Mouse (Mus musculus): ENCODE results near the gene Plet1. TPM values are rescaled to one million over a fixed set of nuclear protein-coding genes. Genes with fewer than 3 reads are reported as not detected.

Plet1 gene
- polyA plus RNA-seq, 1 experiment from 2014 or later: 0.39 TPM

GRCm38 (mm10) chr9:50533791-50534190, 39.5 kb downstream of the Plet1 start:
- no peak for ATAC-seq (ENCODE audit: low read depth)
- WGBS: 81% methylated on average over 3 of the region's 3 CpGs

GRCm38 (mm10) chr9:50535930-50536329, 41.6 kb downstream of the Plet1 start:
- ATAC-seq (ENCODE audit: low read depth): no peak

More at GRCm38 (mm10) chr9:50533791-50534190, 39.5 kb downstream of the Plet1 start:
- Histone ChIP-seq H3K9ac (replicated peaks; ENCODE audit: low read depth, low read length) (no peak overlapping the region), H3K4me2 (ENCODE audit: low read depth, low read length) (no peak overlapping the region), H3K9me3 (ENCODE audit: control insufficient read depth, low read length) (no peaks in the 10 kb centered on the region), H3K36me3 (ENCODE audit: control insufficient read depth, insufficient read depth, low read length) (no peaks in the 10 kb centered on the region), H3K27ac (ENCODE audit: low read depth, low read length) (no peak overlapping the region), H3K27me3 (ENCODE audit: control insufficient read depth, insufficient read depth, low read length) (no peaks in the 10 kb centered on the region), H3K4me3 (ENCODE audit: low read depth, low read length) (no peak overlapping the region), H3K4me1 (ENCODE audit: control insufficient read depth, insufficient read depth, low read length) (no peaks in the 10 kb centered on the region)

GRCm38 (mm10) chr9:50536603-50537135, 42.3 kb downstream of the Plet1 start:
- Histone ChIP-seq H3K9me3 (ENCODE audit: control insufficient read depth, low read length) (no peaks in the 10 kb centered on the region), H3K4me3 (ENCODE audit: low read depth, low read length) (no peak overlapping the region), H3K4me1 (ENCODE audit: control insufficient read depth, insufficient read depth, low read length) (no peaks in the 10 kb centered on the region), H3K27ac (ENCODE audit: low read depth, low read length) (no peak overlapping the region), H3K4me2 (ENCODE audit: low read depth, low read length) (no peak overlapping the region), H3K9ac (replicated peaks; ENCODE audit: low read depth, low read length) (no peak overlapping the region), H3K36me3 (ENCODE audit: control insufficient read depth, insufficient read depth, low read length) (no peaks in the 10 kb centered on the region), H3K27me3 (ENCODE audit: control insufficient read depth, insufficient read depth, low read length) (no peaks in the 10 kb centered on the region)
- WGBS: 86% methylated on average over 7 of the region's 7 CpGs
- no peak for ATAC-seq (ENCODE audit: low read depth)

More at GRCm38 (mm10) chr9:50535930-50536329, 41.6 kb downstream of the Plet1 start:
- Histone ChIP-seq H3K9me3 (ENCODE audit: control insufficient read depth, low read length) (no peaks in the 10 kb centered on the region), H3K27ac (ENCODE audit: low read depth, low read length) (no peak overlapping the region), H3K4me3 (ENCODE audit: low read depth, low read length) (no peak overlapping the region), H3K27me3 (ENCODE audit: control insufficient read depth, insufficient read depth, low read length) (no peaks in the 10 kb centered on the region), H3K4me1 (ENCODE audit: control insufficient read depth, insufficient read depth, low read length) (no peaks in the 10 kb centered on the region), H3K36me3 (ENCODE audit: control insufficient read depth, insufficient read depth, low read length) (no peaks in the 10 kb centered on the region), H3K4me2 (ENCODE audit: low read depth, low read length) (no peak overlapping the region), H3K9ac (replicated peaks; ENCODE audit: low read depth, low read length) (no peak overlapping the region)
- 84% methylated on average over 5 of the region's 5 CpGs for WGBS

GRCm38 (mm10) chr9:50537295-50537694, 43.0 kb downstream of the Plet1 start:
- 78% methylated on average over 4 of the region's 4 CpGs for WGBS
- Histone ChIP-seq H3K4me3 (ENCODE audit: low read depth, low read length) (no peak overlapping the region), H3K9me3 (ENCODE audit: control insufficient read depth, low read length) (no peaks in the 10 kb centered on the region), H3K4me1 (ENCODE audit: control insufficient read depth, insufficient read depth, low read length) (no peaks in the 10 kb centered on the region), H3K4me2 (ENCODE audit: low read depth, low read length) (no peak overlapping the region), H3K27me3 (ENCODE audit: control insufficient read depth, insufficient read depth, low read length) (no peaks in the 10 kb centered on the region), H3K36me3 (ENCODE audit: control insufficient read depth, insufficient read depth, low read length) (no peaks in the 10 kb centered on the region), H3K27ac (ENCODE audit: low read depth, low read length) (no peak overlapping the region), H3K9ac (replicated peaks; ENCODE audit: low read depth, low read length) (no peak overlapping the region)
- no peak for ATAC-seq (ENCODE audit: low read depth)

- Histone ChIP-seq H3K9me3 (ENCODE audit: control insufficient read depth, low read length) (no peaks in the 10 kb centered on the region), H3K9ac (replicated peaks; ENCODE audit: low read depth, low read length) (no peak overlapping the region), H3K4me1 (ENCODE audit: control insufficient read depth, insufficient read depth, low read length) (no peaks in the 10 kb centered on the region), H3K27ac (ENCODE audit: low read depth, low read length) (no peak overlapping the region), H3K27me3 (ENCODE audit: control insufficient read depth, insufficient read depth, low read length) (no peaks in the 10 kb centered on the region), H3K4me2 (ENCODE audit: low read depth, low read length) (no peak overlapping the region), H3K4me3 (ENCODE audit: low read depth, low read length) (no peak overlapping the region), H3K36me3 (ENCODE audit: control insufficient read depth, insufficient read depth, low read length) (no peaks in the 10 kb centered on the region)
- WGBS: 76% methylated on average over 7 of the region's 7 CpGs
- no peak for ATAC-seq (ENCODE audit: low read depth)
Observed at GRCm38 (mm10) chr9:50540170-50540569, 45.8 kb downstream of the Plet1 start.

- no peak overlapping the region for H3K9ac ChIP-seq (replicated peaks; ENCODE audit: low read depth, low read length)
- ATAC-seq (ENCODE audit: low read depth): no peak
- 82% methylated on average over 9 of the region's 9 CpGs for WGBS
- H3K4me1 ChIP-seq (ENCODE audit: control insufficient read depth, insufficient read depth, low read length): no peaks in the 10 kb centered on the region
- H3K9me3 ChIP-seq (ENCODE audit: control insufficient read depth, low read length): no peaks in the 10 kb centered on the region
- H3K27ac ChIP-seq (ENCODE audit: low read depth, low read length): no peak overlapping the region
- H3K27me3 ChIP-seq (ENCODE audit: control insufficient read depth, insufficient read depth, low read length): no peaks in the 10 kb centered on the region
- H3K4me2 ChIP-seq (ENCODE audit: low read depth, low read length): no peak overlapping the region
- H3K36me3 ChIP-seq (ENCODE audit: control insufficient read depth, insufficient read depth, low read length): no peaks in the 10 kb centered on the region
- no peak overlapping the region for H3K4me3 ChIP-seq (ENCODE audit: low read depth, low read length)
Observed at GRCm38 (mm10) chr9:50542401-50542800, 48.1 kb downstream of the Plet1 start.

- no peaks in the 10 kb centered on the region for H3K27me3 ChIP-seq (ENCODE audit: control insufficient read depth, insufficient read depth, low read length)
- no peak overlapping the region for H3K9ac ChIP-seq (replicated peaks; ENCODE audit: low read depth, low read length)
- H3K4me1 ChIP-seq (ENCODE audit: control insufficient read depth, insufficient read depth, low read length): no peaks in the 10 kb centered on the region
- no peak overlapping the region for H3K4me3 ChIP-seq (ENCODE audit: low read depth, low read length)
- ATAC-seq (ENCODE audit: low read depth): no peak
- 59% methylated on average over 5 of the region's 5 CpGs for whole genome bisulfite sequencing
- no peaks in the 10 kb centered on the region for H3K9me3 ChIP-seq (ENCODE audit: control insufficient read depth, low read length)
- no peak overlapping the region for H3K27ac ChIP-seq (ENCODE audit: low read depth, low read length)
- no peak overlapping the region for H3K4me2 ChIP-seq (ENCODE audit: low read depth, low read length)
- H3K36me3 ChIP-seq (ENCODE audit: control insufficient read depth, insufficient read depth, low read length): no peaks in the 10 kb centered on the region
Observed at GRCm38 (mm10) chr9:50547859-50548478, 53.6 kb downstream of the Plet1 start.

- no peak for ATAC-seq (ENCODE audit: low read depth)
- no peak overlapping the region for H3K27ac ChIP-seq (ENCODE audit: low read depth, low read length)
- no peaks in the 10 kb centered on the region for H3K36me3 ChIP-seq (ENCODE audit: control insufficient read depth, insufficient read depth, low read length)
- H3K9me3 ChIP-seq (ENCODE audit: control insufficient read depth, low read length): no peaks in the 10 kb centered on the region
- WGBS: 90% methylated on average over 4 of the region's 4 CpGs
- no peak overlapping the region for H3K4me3 ChIP-seq (ENCODE audit: low read depth, low read length)
- no peak overlapping the region for H3K9ac ChIP-seq (replicated peaks; ENCODE audit: low read depth, low read length)
- no peaks in the 10 kb centered on the region for H3K27me3 ChIP-seq (ENCODE audit: control insufficient read depth, insufficient read depth, low read length)
- no peak overlapping the region for H3K4me2 ChIP-seq (ENCODE audit: low read depth, low read length)
- H3K4me1 ChIP-seq (ENCODE audit: control insufficient read depth, insufficient read depth, low read length): no peaks in the 10 kb centered on the region
Observed at GRCm38 (mm10) chr9:50548936-50549335, 54.6 kb downstream of the Plet1 start.

- Histone ChIP-seq H3K4me2 (ENCODE audit: low read depth, low read length) (no peak overlapping the region), H3K9me3 (ENCODE audit: control insufficient read depth, low read length) (no peaks in the 10 kb centered on the region), H3K27ac (ENCODE audit: low read depth, low read length) (no peak overlapping the region), H3K36me3 (ENCODE audit: control insufficient read depth, insufficient read depth, low read length) (no peaks in the 10 kb centered on the region), H3K27me3 (ENCODE audit: control insufficient read depth, insufficient read depth, low read length) (no peaks in the 10 kb centered on the region), H3K9ac (replicated peaks; ENCODE audit: low read depth, low read length) (no peak overlapping the region), H3K4me3 (ENCODE audit: low read depth, low read length) (no peak overlapping the region), H3K4me1 (ENCODE audit: control insufficient read depth, insufficient read depth, low read length) (no peaks in the 10 kb centered on the region)
- ATAC-seq (ENCODE audit: low read depth): no peak
- 88% methylated on average over 5 of the region's 5 CpGs for WGBS
Observed at GRCm38 (mm10) chr9:50552206-50552605, 57.9 kb downstream of the Plet1 start.
